Mouse (Mus musculus) frontal cortex, postnatal 25 days (tissue): ENCODE measurements around the gene Olfr1396.
"Not testable (repeated sequence)": the region's sequence is repeated elsewhere in the genome, so short reads cannot be mapped to it uniquely, and the experiment has no call there.

Experiments used
- DNase-seq, 2 experiments: peaks; one replicate each; pipeline ENCODE4 v3.0.0; 2022; ENCODE audit warnings: low spot score in 2 of 2

Olfr1396 gene

GRCm38 (mm10) chr11:49090551-49090950, 24.1 kb downstream of the Olfr1396 start:
- no peak for DNase-seq

- no peak for DNase-seq
Observed at GRCm38 (mm10) chr11:49089735-49090507, 24.8 kb downstream of the Olfr1396 start.

GRCm38 (mm10) chr11:49088990-49089652, 25.6 kb downstream of the Olfr1396 start:
- no peak for DNase-seq

GRCm38 (mm10) chr11:49087830-49088616, 26.7 kb downstream of the Olfr1396 start:
- DNase-seq, result no peak

GRCm38 (mm10) chr11:49086858-49087361, 27.8 kb downstream of the Olfr1396 start:
- DNase-seq, result no peak

- DNase-seq, result no peak
Observed at GRCm38 (mm10) chr11:49084875-49085274, 29.8 kb downstream of the Olfr1396 start.

- DNase-seq, result no peak
Observed at GRCm38 (mm10) chr11:49084385-49084784, 30.3 kb downstream of the Olfr1396 start.

GRCm38 (mm10) chr11:49083808-49084207, 30.9 kb downstream of the Olfr1396 start:
- no peak for DNase-seq

- no peak for DNase-seq
Observed at GRCm38 (mm10) chr11:49083146-49083545, 31.5 kb downstream of the Olfr1396 start.

- no peak for DNase-seq
Observed at GRCm38 (mm10) chr11:49081886-49082285, 32.8 kb downstream of the Olfr1396 start.

- DNase-seq, result no peak
Observed at GRCm38 (mm10) chr11:49081356-49081755, 33.3 kb downstream of the Olfr1396 start.

GRCm38 (mm10) chr11:49080636-49081035, 34.0 kb downstream of the Olfr1396 start:
- no peak for DNase-seq

GRCm38 (mm10) chr11:49078719-49079118, 36.0 kb downstream of the Olfr1396 start:
- no peak for DNase-seq

GRCm38 (mm10) chr11:49077012-49077411, 37.7 kb downstream of the Olfr1396 start:
- DNase-seq, result no peak

GRCm38 (mm10) chr11:49076001-49076757, 38.5 kb downstream of the Olfr1396 start, which contains the start of gene Ifi47:
Gene Ifi47, plus strand, starts transcription at chr11:49076587.
- DNase-seq, result not testable (repeated sequence)

GRCm38 (mm10) chr11:49068358-49068757, 46.3 kb downstream of the Olfr1396 start:
- no peak for DNase-seq

GRCm38 (mm10) chr11:49063713-49064469, 50.8 kb downstream of the Olfr1396 start, which contains the start of gene Tgtp2:
Gene Tgtp2, minus strand, starts transcription at chr11:49064206.
- DNase-seq, result not testable (repeated sequence)

GRCm38 (mm10) chr11:49061865-49062264, 52.8 kb downstream of the Olfr1396 start:
- not testable (repeated sequence) for DNase-seq

GRCm38 (mm10) chr11:49060061-49060460, 54.6 kb downstream of the Olfr1396 start:
- not testable (repeated sequence) for DNase-seq
